Mouse (Mus musculus): Measurements from ENCODE around the gene Fbxw28. TPM values are rescaled to one million over a fixed set of nuclear protein-coding genes. Genes with fewer than 3 reads are reported as not detected.
"Not testable (repeated sequence)": the region's sequence is repeated elsewhere in the genome, so short reads cannot be mapped to it uniquely, and the experiment has no call there.

Gene Fbxw28
- total RNA-seq (2014; rRNA removed; ENCODE audit: low replicate concordance): not detected in 2 replicates
- not detected in 2 replicates for polyA plus RNA-seq (2015; fragmentation: Nextera tagmentation; extraction: Ambion mirVana)

DNA sequence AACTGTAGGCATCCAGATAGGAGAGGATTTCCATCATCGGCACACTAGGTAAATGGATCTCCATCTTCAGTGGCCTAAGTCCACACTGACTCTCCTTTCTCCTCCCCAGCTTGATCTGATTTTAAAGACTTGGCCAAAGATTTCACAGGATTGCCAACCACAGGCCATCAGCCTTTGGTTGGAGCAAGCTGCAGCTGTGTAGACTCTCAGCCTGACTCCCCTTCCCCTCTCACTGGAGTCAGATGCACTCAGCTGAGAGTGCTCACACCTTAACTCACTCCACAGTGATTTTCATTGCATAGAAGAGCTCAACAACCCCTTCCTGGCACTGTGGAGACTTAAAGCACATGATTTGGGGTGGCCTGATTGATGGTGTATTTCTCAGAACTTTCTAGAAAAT lies at the start of gene Fbxw28:
TSS of gene Fbxw28 (minus strand) at position 101 of the 400 bp plus-strand sequence.
- not testable (repeated sequence) for ATAC-seq (ENCODE audit: insufficient read depth, low read depth); H3K9me3 ChIP-seq (replicated peaks; ENCODE audit: control insufficient read depth, low read length); H3K27me3 ChIP-seq (ENCODE audit: control insufficient read depth, insufficient read depth, low read length); H3K4me2 ChIP-seq (ENCODE audit: low read depth, low read length); DNase-seq (ENCODE audit: low spot score); H3K4me3 ChIP-seq (ENCODE audit: low read depth, low read length); H3K9ac ChIP-seq (replicated peaks; ENCODE audit: low read depth, low read length); H3K36me3 ChIP-seq (replicated peaks; ENCODE audit: control insufficient read depth, insufficient read depth, low read length); H3K4me1 ChIP-seq (ENCODE audit: control insufficient read depth, insufficient read depth); H3K27ac ChIP-seq (ENCODE audit: low read depth)
- no CpG with 5 or more reads among the region's 1 CpGs for WGBS

DNA sequence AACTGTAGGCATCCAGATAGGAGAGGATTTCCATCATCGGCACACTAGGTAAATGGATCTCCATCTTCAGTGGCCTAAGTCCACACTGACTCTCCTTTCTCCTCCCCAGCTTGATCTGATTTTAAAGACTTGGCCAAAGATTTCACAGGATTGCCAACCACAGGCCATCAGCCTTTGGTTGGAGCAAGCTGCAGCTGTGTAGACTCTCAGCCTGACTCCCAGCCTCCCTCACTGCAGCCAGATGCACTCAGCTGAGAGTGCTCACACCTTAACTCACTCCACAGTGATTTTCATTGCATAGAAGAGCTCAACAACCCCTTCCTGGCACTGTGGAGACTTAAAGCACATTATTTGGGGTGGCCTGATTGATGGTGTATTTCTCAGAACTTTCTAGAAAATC lies 51.9 kb downstream of the Fbxw28 start, which contains the start of gene Fbxw14:
TSS of gene Fbxw14 (minus strand) at position 101 of the 400 bp plus-strand sequence.
- not testable (repeated sequence) for H3K36me3 ChIP-seq (replicated peaks; ENCODE audit: control insufficient read depth, insufficient read depth, low read length); ATAC-seq (ENCODE audit: insufficient read depth, low read depth)
- WGBS: no CpG with 5 or more reads among the region's 1 CpGs

More for the DNA sequence above, 51.9 kb downstream of the Fbxw28 start, which contains the start of gene Fbxw14:
- H3K9ac ChIP-seq (replicated peaks; ENCODE audit: low read depth, low read length); H3K27me3 ChIP-seq (ENCODE audit: control insufficient read depth, insufficient read depth, low read length); H3K9me3 ChIP-seq (replicated peaks; ENCODE audit: control insufficient read depth, low read length); DNase-seq (ENCODE audit: low spot score); H3K27ac ChIP-seq (ENCODE audit: low read depth); H3K4me2 ChIP-seq (ENCODE audit: low read depth, low read length); H3K4me3 ChIP-seq (ENCODE audit: low read depth, low read length); H3K4me1 ChIP-seq (ENCODE audit: control insufficient read depth, insufficient read depth): not testable (repeated sequence)

Other genes starting within 250 kb of the Fbxw28 start
- 26.1 and 54.3 TPM in 2 replicates for gene Plxnb1, start 244.3 kb downstream of the Fbxw28 start, total RNA-seq (2014; rRNA removed; ENCODE audit: low replicate concordance)
- gene Plxnb1, start 244.3 kb downstream of the Fbxw28 start, polyA plus RNA-seq (2015; fragmentation: Nextera tagmentation; extraction: Ambion mirVana): 3.0 and 3.3 TPM in 2 replicates
- not detected in 2 replicates for gene Fbxw21, start 177.6 kb downstream of the Fbxw28 start, total RNA-seq (2014; rRNA removed; ENCODE audit: low replicate concordance)
- not detected in 2 replicates for gene Fbxw21, start 177.6 kb downstream of the Fbxw28 start, polyA plus RNA-seq (2015; fragmentation: Nextera tagmentation; extraction: Ambion mirVana)
- not detected in 2 replicates for gene Fbxw13, start 143.7 kb downstream of the Fbxw28 start, total RNA-seq (2014; rRNA removed; ENCODE audit: low replicate concordance)
- gene Fbxw13, start 143.7 kb downstream of the Fbxw28 start, polyA plus RNA-seq (2015; fragmentation: Nextera tagmentation; extraction: Ambion mirVana): not detected in 2 replicates
- gene Fbxw20, start 104.9 kb downstream of the Fbxw28 start, total RNA-seq (2014; rRNA removed; ENCODE audit: low replicate concordance): 1.5 TPM in 1 of 2 replicates, not detected in the other
- not detected in 2 replicates for gene Fbxw20, start 104.9 kb downstream of the Fbxw28 start, polyA plus RNA-seq (2015; fragmentation: Nextera tagmentation; extraction: Ambion mirVana)
- not detected in 2 replicates for gene Fbxw14, start 52.0 kb downstream of the Fbxw28 start, total RNA-seq (2014; rRNA removed; ENCODE audit: low replicate concordance)
- not detected in 2 replicates for gene Fbxw14, start 52.0 kb downstream of the Fbxw28 start, polyA plus RNA-seq (2015; fragmentation: Nextera tagmentation; extraction: Ambion mirVana)
- not detected in 2 replicates for gene Fbxw22, start 64.6 kb upstream of the Fbxw28 start, total RNA-seq (2014; rRNA removed; ENCODE audit: low replicate concordance)
- not detected in 2 replicates for gene Fbxw22, start 64.6 kb upstream of the Fbxw28 start, polyA plus RNA-seq (2015; fragmentation: Nextera tagmentation; extraction: Ambion mirVana)
- not detected in 2 replicates for gene Fbxw16, start 109.5 kb upstream of the Fbxw28 start, total RNA-seq (2014; rRNA removed; ENCODE audit: low replicate concordance)
- not detected in 2 replicates for gene Fbxw16, start 109.5 kb upstream of the Fbxw28 start, polyA plus RNA-seq (2015; fragmentation: Nextera tagmentation; extraction: Ambion mirVana)
- gene Fbxw19, start 156.2 kb upstream of the Fbxw28 start, total RNA-seq (2014; rRNA removed; ENCODE audit: low replicate concordance): not detected in 2 replicates
- gene Fbxw19, start 156.2 kb upstream of the Fbxw28 start, polyA plus RNA-seq (2015; fragmentation: Nextera tagmentation; extraction: Ambion mirVana): not detected in 2 replicates
- not detected in 2 replicates for gene Fbxw15, start 228.6 kb upstream of the Fbxw28 start, total RNA-seq (2014; rRNA removed; ENCODE audit: low replicate concordance)
- gene Fbxw15, start 228.6 kb upstream of the Fbxw28 start, polyA plus RNA-seq (2015; fragmentation: Nextera tagmentation; extraction: Ambion mirVana): not detected in 2 replicates